20 mouse cellular contexts compared by ENCODE assay signal in the genomic region with DNA sequence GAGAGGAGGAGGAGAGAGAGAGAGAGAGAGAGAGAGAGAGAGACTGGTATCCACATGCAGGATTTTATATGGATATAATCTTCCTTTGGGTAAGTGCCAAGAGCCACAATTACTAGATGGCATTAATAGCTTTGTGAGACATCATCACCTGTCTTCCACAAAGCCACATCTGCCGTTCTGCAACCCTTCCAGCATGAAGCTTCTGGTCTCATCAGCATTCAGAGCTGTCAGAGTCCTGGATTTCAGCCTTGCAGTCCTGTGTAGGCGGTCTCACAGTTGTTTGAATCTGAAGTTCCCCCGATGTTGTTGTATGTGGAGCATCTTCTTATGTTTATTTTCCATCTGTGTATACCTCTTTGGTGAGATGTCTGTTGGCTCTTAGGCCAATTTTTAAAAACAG. TPM values are rescaled to one million over a fixed set of nuclear protein-coding genes. Genes with fewer than 3 reads are reported as not detected.
DNase-seq lines count a peak whose midpoint lies in the region; ATAC-seq lines count a peak whose summit lies in the region.
"Had no signal": no experiment of that assay in that cellular context is flagged by ENCODE, and none has a peak within 500 bp of the region (broad histone marks: within the 10 kb centered on the region; RNA-seq: fewer than 3 reads in every experiment).

No protein-coding gene starts in this region.

- ATAC-seq in forebrain, embryonic 16.5 days = peak; percentile 66; the same call in 1 of the 2 replicates
- ATAC-seq in forebrain, embryonic 12.5 days (ENCODE audit: low FRiP score) = no peak

- H3K4me2 ChIP-seq in forebrain, embryonic 16.5 days (ENCODE audit: low read length) = no peak overlapping the region
- no peak overlapping the region for H3K4me2 ChIP-seq in forebrain, embryonic 12.5 days
- H3K4me2 ChIP-seq: embryonic facial prominence, embryonic 13.5 days; liver, embryonic 15.5 days; neural tube, embryonic 12.5 days had no signal

- 50% methylated on average over 3 of the region's 3 CpGs for WGBS in forebrain, embryonic 16.5 days
- WGBS in forebrain, embryonic 12.5 days = 79% methylated on average over 3 of the region's 3 CpGs

- DNase-seq in left cerebral cortex, postnatal 14 days (ENCODE audit: low spot score in 2 of 2) = peak; percentile 49 to 76
- DNase-seq in left cerebral cortex, postnatal 36 days (ENCODE audit: low spot score in 2 of 2) = no peak
- peak; percentile 39 for DNase-seq in 416B (ENCODE audit: low read depth)
- peak; percentile 45 for DNase-seq in induced T-regulatory cell, adult 2 months (ENCODE audit: low read depth)
- DNase-seq in spleen, adult 18-20 months = no peak
- DNase-seq in cerebellum, adult 11 months = no peak
- DNase-seq: adrenal gland, postnatal 10 days; cerebellum, adult 9-10 months; gastrocnemius, adult 2 months; heart, postnatal 4 days; kidney, adult 8-10 months; kidney, postnatal 25 days; lung, postnatal 14 days; thymus, postnatal 14 days had no signal

- H3K27me3 ChIP-seq in forebrain, embryonic 16.5 days (replicated peaks; ENCODE audit: control insufficient read depth, insufficient read depth, low read length) = no peaks in the 10 kb centered on the region
- no peaks in the 10 kb centered on the region for H3K27me3 ChIP-seq in forebrain, embryonic 12.5 days
- H3K27me3 ChIP-seq: embryonic facial prominence, embryonic 13.5 days; liver, embryonic 15.5 days; neural tube, embryonic 12.5 days had no signal

- H3K36me3 ChIP-seq in forebrain, embryonic 16.5 days (ENCODE audit: control insufficient read depth, insufficient read depth) = no peaks in the 10 kb centered on the region
- H3K36me3 ChIP-seq in forebrain, embryonic 12.5 days (replicated peaks) = no peaks in the 10 kb centered on the region
- H3K36me3 ChIP-seq: embryonic facial prominence, embryonic 13.5 days; forebrain, embryonic 10.5 days; liver, embryonic 15.5 days; neural tube, embryonic 12.5 days had no signal

- H3K9me3 ChIP-seq in forebrain, embryonic 16.5 days (ENCODE audit: control insufficient read depth, low read length) = no peaks in the 10 kb centered on the region
- H3K9me3 ChIP-seq in forebrain, embryonic 12.5 days = no peaks in the 10 kb centered on the region
- H3K9me3 ChIP-seq: embryonic facial prominence, embryonic 13.5 days; forebrain, embryonic 10.5 days; liver, embryonic 15.5 days; neural tube, embryonic 12.5 days had no signal

- no peak overlapping the region for H3K27ac ChIP-seq in forebrain, embryonic 16.5 days (ENCODE audit: low read length)
- no peak overlapping the region for H3K27ac ChIP-seq in forebrain, embryonic 12.5 days
- H3K27ac ChIP-seq: embryonic facial prominence, embryonic 13.5 days; forebrain, embryonic 10.5 days; gastrocnemius, adult 2 months; liver, embryonic 15.5 days; neural tube, embryonic 12.5 days had no signal

- intact Hi-C loops in left cerebral cortex, postnatal 14 days (cut with DNase I) = loop anchor here (10.0 kb wide), 2 partner anchors 53 to 203 kb away; no protein-coding TSS in a partner anchor
- intact Hi-C loops in left cerebral cortex, postnatal 36 days (cut with DNase I) = loop anchor here (10.0 kb wide), 2 partner anchors 153 to 203 kb away; no protein-coding TSS in a partner anchor

- 0 out of 2 replicates have a peak, but pooled peaks cover 2% of the 10 kb centered on the region for H3K4me1 ChIP-seq in forebrain, embryonic 16.5 days (replicated peaks; ENCODE audit: control insufficient read depth, insufficient read depth, low read length)
- no peaks in the 10 kb centered on the region for H3K4me1 ChIP-seq in forebrain, embryonic 12.5 days
- H3K4me1 ChIP-seq: neural tube, embryonic 12.5 days had no signal

- no peak overlapping the region for H3K9ac ChIP-seq in forebrain, embryonic 16.5 days (replicated peaks; ENCODE audit: low read depth, low read length)
- no peak overlapping the region for H3K9ac ChIP-seq in forebrain, embryonic 12.5 days
- H3K9ac ChIP-seq: embryonic facial prominence, embryonic 13.5 days; liver, embryonic 15.5 days; neural tube, embryonic 12.5 days had no signal

- H3K4me3 ChIP-seq in forebrain, embryonic 16.5 days (replicated peaks; ENCODE audit: low read length) = no peak overlapping the region
- no peak overlapping the region for H3K4me3 ChIP-seq in forebrain, embryonic 12.5 days (replicated peaks)
- H3K4me3 ChIP-seq: embryonic facial prominence, embryonic 13.5 days; forebrain, embryonic 10.5 days; gastrocnemius, adult 2 months; liver, embryonic 15.5 days; neural tube, embryonic 12.5 days had no signal

RNA-seq across cellular contexts. Expression of a gene that starts 9.7 kb away (rescaled TPM):
- polyA plus RNA-seq in forebrain, embryonic 16.5 days (2015; fragmentation: Nextera tagmentation; extraction: Ambion mirVana) = 2.2 and 2.3 TPM in 2 replicates
- polyA plus RNA-seq in forebrain, embryonic 12.5 days (2016; fragmentation: Nextera tagmentation; extraction: Ambion mirVana) = 1.3 and 1.5 TPM in 2 replicates
- total RNA-seq in left cerebral cortex, postnatal 14 days (2021) = 10 to 100 TPM; 14.9 to 21.5 TPM
- 10 to 100 TPM; 15.8 to 26.5 TPM for total RNA-seq in left cerebral cortex, postnatal 36 days (2021)

Comparison
In these comparisons a context has a peak if more than half of its experiments do, and no peak if none do; other contexts are left out.
1. DNase-seq: peak in left cerebral cortex, postnatal 14 days (2 of 2), 416B (single experiment) and induced T-regulatory cell, adult 2 months (single experiment); none in left cerebral cortex, postnatal 36 days (0 of 2), spleen, adult 18-20 months (0 of 2) and cerebellum, adult 11 months (single experiment).